Mouse (Mus musculus): ENCODE data around the gene Gfy.
"Not testable (repeated sequence)": the region's sequence is repeated elsewhere in the genome, so short reads cannot be mapped to it uniquely, and the experiment has no call there.

The Gfy gene

DNA sequence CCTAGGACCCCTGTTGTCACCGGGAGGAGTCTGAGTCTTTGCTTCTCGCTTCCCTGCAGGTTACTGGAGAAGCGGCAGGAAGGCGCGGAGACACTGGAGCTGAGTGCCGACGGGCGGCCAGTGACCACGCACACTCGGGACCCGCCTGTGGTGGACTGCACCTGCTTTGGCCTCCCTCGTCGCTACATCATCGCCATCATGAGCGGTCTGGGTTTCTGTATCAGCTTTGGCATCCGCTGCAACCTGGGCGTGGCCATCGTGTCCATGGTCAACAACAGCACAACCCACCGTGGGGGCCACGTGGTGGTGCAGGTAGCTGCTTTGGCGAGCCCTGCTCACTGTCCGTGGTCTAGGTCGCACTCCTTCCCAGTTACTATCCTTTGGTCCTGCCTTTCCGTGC lies 10.7 kb downstream of the Gfy start:
- no peak for DNase-seq (ENCODE audit: low read depth, low spot score)

DNA sequence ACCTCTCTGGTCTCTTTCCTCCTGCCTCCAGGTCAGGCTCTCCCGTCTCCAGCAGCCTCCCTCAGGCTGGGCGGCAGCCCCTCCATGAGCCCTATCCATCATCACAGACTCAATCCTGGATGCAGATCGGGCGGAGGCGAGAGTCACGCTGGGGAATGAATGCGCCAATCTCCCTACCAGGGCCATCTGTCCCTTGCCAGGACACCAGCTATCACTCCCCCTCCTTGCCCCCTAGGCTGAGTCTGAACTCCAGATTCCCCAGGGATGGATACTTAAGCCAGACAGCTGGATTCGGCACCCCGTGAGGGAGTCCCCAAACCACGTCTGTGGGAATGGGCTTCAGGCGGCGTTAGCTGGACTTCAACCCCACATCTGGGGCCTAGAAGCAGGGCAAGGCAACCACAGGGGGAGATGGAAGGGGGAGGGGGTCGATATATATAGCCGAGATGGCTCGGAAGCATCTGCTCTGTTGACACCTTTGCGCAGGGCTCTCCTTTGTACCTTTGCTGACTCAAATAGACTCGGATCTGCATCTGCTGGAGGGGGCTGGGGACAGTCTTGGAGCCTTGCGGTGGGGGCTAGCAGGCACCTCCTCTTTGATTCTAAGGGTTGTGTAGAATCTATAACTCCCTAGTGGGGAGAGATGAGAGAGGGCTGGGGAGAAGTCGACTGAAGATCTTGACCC lies 11.5 kb downstream of the Gfy start:
- no peak for DNase-seq (ENCODE audit: low read depth, low spot score)

DNA sequence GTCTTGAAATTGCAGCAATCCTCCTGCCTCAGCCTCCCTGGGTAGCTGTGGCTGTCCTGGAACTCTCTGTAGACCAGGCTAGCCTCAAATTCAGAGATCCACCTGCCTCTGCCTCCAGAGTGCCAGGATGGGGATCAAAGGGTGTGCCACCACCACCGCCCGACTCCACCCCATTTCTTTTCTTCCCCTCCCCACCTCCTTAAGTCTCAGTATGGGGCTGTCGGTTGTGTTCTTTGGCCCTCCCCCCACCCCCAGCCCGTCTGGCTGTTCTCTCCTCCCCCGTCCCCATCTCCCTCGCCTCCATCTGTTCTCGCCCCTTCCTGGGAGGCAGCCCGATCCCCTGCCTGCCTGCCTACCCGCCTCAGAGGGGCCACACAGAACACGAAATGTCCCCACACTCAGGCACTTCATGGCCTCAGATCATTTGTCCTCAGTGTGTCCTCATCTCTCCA lies 12.4 kb downstream of the Gfy start:
- DNase-seq (ENCODE audit: low read depth, low spot score): no peak

DNA sequence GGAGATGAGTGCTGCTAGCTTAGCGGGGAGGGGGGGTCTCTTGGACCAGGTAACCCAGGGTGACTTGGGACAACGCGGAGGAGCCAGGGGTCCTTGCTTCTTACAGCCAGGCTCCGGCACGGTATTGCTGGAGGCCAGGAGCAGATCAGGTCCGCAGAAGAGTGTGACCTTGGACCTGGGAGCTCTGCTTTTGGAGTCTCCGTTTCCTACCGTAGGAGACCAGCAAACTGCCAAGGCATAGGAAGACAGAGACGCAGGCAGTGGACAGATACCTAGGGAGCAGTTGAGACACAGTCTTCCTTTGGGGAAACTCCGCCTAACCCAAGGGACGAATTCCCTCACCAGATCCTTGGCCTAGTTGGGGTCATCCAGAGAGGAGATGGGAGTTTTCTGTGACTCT lies 13.7 kb downstream of the Gfy start:
- no peak for DNase-seq (ENCODE audit: low read depth, low spot score)

DNA sequence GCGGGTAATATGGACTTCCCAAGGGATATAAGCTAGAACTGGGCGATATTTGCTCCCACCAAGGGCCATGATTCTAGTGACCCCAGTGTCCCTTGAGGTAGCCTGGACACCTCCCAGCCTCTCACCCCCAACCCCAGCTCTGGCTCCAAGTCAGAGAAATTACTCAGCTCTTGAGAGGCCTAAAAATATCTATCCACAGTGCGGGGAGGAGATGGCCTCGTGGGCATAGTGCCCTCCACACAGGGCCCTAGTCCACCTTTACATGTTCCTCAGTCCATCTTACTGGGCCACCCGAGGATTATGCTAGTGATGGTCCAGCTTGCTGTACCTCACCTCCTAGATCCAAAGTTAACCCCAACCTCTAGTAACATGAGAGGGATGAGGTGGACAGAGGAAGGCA lies 14.5 kb downstream of the Gfy start:
- no peak for DNase-seq (ENCODE audit: low read depth, low spot score)

DNA sequence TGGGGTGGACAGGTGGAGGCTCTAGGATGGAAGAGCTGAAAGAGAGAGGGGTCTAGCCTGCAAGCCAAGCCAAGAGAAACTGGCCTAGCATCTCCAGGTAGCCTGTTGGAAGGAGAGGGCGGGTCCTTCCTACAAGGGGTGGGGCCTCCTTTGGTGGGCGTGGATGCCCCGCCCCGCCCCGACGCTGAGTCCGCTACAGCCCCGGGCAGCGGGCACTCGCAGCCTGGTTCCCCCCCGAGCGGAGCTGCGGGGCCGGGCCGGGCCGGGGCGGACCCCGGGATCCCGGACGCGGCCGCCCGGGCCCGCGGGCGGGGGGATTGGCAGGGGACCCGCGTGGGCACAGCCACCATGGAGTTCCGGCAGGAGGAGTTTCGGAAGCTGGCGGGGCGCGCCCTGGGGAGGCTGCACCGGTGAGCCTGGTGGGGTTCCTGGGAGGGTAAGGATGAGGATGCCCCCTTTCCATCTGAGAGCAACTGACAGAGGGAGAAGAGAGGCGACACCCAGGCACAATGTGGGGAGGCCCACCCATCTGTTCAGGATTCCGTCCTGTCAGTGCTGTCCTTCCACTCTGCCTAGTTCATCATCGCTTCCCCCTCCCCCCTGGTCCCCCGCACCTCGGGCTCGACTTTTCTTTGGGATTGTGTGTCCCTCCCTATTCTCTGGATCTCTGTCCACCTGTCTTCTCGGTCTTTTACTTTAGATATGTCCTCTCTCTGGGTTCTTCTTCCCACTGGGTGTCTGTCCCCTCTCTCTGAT lies 15.5 kb downstream of the Gfy start, which contains the start of gene Slc17a7:
Gene Slc17a7 (plus strand): TSS at position 215 of the 756 bp plus-strand sequence.
- DNase-seq (ENCODE audit: low read depth, low spot score): no peak

DNA sequence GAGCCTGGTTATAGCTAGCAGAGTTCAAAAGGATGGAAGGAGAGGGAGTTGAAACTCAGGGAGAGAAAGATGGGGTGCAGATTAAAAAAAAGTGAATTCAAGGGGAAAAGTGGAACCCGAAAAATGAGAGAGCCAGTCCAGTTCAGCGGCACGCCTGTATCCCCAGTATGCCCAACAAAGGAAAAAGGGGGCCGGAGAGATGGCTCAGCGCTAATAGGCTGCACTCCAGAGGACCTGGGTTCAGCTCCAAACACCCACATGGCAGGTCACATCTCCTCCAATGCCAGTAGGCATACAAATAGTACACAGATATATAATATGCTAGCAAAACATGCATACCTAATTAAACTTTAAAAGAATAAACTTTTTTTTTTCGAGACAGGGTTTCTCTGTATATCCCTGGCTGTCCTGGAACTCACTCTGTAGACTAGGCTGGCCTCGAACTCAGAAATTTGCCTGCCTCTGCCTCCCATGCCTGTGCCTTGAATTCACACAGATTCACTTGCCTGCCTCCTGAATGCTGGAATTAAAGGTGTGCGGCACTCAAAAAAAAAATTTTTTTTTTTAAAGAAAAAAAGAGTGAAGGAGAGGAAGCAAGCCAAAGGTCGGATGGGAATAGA lies 16.3 kb downstream of the Gfy start:
- no peak for DNase-seq (ENCODE audit: low read depth, low spot score)

DNA sequence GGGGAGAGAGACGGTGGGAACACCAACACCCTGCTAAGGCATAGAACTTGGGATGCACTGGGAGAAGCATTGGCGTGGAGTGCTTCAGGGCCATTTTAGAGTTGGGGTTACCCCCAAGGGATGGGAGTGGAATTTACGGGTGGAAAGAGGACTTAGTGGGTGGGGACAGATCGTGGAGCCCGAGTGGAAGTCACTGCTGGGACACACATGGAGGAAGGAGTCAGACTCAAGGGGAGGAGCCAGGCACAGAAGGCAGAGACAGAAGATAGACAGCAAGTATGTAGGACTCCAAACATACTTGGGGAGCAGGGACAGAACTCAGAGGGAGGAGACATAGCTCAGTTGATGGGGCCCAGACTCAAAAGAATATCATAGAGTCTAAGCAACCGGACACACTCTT lies 16.8 kb downstream of the Gfy start:
- no peak for DNase-seq (ENCODE audit: low read depth, low spot score)

DNA sequence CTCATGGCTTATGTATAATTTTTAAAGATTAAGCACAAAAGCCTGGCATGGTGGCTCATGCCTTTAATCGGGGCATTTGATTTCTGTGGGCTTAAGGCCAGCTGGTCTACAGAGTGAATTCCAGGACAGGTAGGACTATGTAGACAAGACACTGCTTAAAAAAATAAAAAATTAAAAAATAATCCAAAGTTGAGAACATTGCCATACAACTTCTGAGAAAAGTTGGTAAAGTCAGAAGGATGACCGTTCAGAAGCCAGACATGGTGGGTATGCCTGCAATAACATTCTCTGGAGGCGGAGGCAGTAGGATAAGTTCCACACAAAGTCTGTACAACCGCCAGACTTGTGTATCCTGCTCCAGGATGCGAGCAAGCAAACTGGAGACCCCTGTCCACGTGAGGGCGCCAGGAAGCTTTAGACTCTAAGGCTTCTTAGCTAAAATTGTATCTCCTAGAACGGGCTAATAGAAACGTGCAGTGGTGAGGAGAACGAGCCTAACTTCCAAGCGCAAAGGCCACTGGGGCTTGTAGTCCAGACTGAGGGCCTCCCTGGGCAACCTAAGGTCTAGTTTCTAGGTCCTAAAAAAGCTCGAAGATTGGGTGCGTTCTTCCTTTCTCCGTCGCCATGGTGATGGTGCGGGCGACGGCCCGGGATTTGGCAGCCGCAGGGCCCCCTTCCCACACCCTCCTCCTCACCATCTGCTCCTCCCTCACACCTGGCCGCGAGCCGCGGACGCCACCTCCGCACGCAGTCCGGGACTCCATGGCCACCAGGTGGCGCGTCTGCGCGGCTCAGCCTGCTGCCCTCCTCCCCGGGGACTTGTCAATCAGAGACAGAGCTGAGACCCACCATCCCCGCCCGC lies 17.5 kb downstream of the Gfy start:
- peak; percentile 90 for DNase-seq (ENCODE audit: low read depth, low spot score)

DNA sequence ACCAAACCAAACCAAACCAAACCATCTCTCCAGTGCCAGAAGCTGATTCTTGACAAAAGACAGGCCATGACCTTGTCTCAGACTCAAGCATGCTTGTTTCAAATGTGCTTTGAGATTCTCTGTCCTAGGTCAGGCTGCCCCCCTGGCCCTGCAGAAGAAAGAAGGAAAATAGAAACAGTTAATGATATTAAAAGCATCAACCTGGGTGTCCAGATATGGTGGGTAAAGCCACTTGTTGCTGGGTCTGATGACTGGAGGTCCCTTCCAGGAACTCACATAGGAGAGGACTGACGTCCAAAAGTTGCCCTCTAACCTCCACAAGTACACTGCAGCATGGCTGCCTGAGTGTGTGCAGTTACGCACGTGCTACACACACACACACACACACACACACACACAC lies 18.5 kb downstream of the Gfy start:
- DNase-seq (ENCODE audit: low read depth, low spot score): no peak

DNA sequence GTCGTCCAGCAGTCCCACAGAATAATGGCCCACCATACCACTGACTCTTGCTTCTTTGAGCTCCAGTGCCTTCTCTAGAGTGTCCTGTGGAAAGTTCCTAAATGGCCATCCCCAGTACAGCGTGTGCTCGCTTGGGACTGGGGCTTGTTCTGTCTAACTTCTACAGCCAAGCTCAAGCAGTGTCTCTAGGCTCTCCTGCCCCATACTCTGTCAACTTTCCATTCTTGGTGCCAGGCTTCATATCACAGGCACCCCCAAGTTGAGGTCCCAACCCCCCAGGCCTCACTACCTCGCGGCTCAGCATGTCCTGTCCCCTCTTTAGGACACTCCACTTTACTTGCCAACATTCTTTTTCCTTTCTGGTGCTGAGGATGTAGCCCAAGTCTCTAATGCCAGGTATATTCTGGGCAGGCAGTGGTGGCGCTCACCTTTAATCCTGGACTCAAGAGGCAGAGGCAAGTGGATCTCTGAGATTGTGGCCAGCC lies 19.0 kb downstream of the Gfy start:
- DNase-seq (ENCODE audit: low read depth, low spot score): no peak

DNA sequence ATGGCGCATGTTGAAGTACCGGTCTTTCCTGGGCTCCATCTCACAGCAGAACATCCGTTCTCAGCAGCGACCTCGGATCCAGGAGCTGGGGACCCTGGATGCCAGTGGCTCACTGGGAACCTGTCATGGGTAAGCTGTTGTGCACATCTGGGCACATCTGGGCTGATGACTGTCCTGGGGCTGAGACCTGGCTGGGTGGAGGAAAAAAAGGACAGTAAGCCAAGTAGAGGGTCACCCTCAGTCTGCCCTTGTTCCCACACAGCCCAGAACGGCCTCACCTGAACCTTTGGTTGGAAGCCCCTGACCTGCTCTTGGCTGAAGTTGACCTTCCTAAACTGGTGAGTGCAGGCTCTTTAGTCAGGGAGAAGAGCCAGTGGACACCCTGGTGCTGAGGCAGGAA lies 20.4 kb downstream of the Gfy start:
- DNase-seq (ENCODE audit: low read depth, low spot score): no peak

DNA sequence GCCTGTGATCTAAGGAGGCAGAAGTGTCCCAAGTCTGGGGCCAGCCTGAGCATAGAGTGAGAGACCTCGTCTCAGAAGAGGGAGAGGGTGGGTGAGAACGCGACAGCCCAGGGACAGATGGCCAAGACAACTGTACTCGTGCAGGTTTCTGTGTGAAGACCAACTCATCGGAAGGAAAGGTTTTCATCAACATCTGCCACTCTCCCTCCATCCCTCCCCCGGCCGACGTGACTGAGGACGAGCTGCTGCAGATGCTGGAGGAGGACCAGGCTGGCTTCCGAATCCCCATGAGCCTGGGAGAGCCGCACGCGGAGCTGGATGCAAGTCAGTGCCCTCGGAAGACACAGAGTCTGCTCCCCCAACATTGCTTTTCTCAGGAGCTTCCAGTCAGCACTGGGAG lies 21.9 kb downstream of the Gfy start:
- no peak for DNase-seq (ENCODE audit: low read depth, low spot score)

DNA sequence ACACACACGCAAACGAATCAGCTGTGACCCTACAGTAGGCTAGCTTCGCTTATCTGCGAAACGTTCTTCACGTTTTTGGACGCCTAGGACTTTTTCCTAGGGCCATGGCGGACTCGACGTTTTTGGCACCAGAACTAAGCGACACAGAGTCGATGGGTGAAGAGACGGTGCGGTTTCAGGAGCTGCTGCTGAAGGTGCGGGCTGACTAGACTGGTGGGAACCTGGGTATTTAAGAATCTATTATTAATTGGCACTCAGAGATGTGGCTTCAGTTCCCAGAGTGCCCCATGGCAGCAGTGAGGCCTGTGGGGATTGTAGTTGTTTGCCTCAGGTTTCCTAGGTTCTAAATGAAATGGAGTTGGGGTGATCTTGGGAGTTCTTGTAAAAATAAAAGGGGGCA lies 23.2 kb downstream of the Gfy start:
- DNase-seq (ENCODE audit: low read depth, low spot score): no peak

DNA sequence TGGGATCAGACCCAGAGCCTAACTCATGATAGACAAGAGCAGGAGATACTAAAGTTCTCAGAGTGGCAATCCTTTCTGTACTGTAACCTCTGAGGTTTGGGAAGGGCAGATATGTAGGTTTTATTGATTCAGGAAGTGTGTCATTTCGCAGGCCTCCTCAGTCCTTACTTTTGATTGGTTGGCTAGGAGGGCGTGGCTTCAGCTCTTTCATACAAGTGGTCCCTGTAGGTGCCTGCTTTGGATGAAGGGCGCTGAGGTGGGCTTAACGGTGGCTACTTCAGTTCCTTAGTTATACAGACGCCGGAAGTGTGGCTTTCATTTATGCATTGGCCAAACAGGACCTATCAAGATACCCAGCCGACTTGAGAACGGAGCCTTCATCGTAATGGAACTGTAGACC lies 23.8 kb downstream of the Gfy start:
- no peak for DNase-seq (ENCODE audit: low read depth, low spot score)

DNA sequence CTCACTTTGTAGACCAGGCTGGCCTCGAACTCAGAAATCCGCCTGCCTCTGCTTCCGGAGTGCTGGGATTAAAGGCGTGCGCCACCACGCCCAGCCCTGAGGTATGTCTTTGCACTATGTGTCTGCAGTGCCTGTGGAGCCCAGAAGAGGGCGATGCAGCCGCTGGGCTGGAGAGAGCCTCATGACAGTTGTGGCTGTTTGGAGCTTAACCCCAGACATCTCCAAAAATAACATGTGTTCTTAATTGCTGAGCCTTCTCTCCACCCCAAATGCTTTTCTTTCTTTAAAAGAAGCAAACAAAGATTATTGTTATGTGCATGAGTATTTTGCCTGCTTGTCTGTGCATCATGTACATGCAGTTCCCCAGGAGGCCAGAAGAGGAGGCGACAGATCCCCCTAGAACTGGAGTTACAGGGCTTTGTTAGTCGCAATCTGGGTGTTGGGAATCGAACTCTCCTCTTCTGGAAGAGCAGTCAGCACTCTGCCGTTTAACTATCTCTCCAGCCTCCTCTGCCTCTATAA lies 24.3 kb downstream of the Gfy start:
- DNase-seq (ENCODE audit: low read depth, low spot score): no peak

DNA sequence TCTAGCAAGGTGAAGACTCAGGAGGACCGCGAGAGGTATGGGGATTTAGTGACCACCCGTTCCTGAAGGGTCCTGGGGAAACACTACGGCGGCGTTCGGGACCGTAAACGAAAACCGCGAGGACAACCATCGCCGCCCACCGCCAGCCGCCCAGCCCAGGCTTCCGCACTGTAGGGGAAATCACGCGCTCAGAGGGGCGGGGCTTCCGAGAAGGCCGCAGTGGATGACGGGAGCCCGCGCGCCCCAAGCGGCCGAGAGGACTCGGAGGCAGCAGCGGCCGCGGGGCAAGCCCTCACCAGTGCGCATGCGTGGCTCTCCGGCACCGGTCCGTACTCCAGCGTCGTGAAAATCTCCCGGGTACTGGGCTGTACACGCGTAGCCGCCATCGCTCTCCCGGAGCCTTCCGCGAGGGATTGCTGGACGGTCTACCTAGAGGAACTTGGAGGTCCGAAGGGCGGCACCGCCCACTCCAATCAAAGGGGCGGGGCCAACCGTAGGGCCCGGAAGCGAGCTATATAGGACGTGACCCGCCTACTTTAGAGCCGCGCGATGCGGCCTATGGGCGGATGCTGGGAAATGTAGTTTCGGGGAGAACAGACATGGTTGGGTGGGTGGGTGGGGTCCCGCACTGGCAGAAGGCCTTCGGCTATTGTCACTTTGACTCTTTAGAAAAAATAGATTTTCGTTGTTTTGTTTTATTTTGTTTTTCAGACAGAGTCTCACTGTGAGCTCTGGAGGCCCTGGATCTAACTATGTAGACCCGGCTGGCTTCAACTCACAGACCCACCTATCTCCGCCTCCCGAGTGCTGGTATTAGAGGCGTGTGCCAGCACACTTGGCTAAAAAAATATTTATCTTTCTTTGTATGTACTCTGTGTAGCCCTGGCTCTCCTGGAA lies 25.0 kb downstream of the Gfy start, which contains the start of the genes Pih1d1 and Aldh16a1:
Gene Pih1d1 (plus strand): TSS at position 208 of the 897 bp plus-strand sequence.
Gene Aldh16a1 (minus strand): TSS at position 489 of the 897 bp plus-strand sequence.
- DNase-seq (ENCODE audit: low read depth, low spot score): peak; percentile 90

DNA sequence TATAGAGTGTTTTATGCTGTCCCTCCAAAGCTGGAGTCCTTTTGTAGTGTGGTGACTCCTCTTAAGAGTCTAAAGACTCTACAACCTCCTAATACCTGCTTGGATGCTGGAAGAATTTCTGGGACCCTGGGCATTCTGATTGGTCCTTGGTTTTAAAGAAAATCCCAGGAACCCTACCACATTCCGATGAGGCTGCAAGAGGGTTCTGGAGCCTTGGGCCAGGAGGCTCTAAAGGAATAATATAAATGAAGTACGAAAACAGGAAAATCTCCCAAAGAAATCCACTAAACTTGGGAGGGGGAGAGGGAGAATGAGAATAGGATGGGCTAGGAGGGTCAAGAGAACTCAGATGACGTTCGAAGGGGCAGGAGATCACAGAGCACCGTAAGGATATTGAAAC lies 25.8 kb downstream of the Gfy start:
- no peak for DNase-seq (ENCODE audit: low read depth, low spot score)

DNA sequence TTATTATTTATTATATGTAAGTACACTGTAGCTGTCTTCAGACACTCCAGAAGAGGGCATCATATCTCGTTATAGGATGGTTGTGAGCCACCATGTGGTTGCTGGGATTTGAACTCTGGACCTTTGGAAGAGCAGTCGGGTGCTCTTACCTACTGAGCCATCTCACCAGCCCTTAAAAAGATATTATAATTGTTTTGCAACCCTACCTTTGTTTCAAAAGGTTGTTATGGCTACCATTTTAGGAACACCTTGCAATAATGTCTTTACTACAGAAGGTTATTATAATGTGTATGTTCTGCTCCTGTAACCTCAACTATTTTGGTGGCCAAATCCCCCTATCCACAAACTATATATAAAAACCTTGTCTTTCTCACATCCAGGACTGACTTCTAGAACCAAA lies 26.3 kb downstream of the Gfy start:
- DNase-seq (ENCODE audit: low read depth, low spot score): not testable (repeated sequence)

DNA sequence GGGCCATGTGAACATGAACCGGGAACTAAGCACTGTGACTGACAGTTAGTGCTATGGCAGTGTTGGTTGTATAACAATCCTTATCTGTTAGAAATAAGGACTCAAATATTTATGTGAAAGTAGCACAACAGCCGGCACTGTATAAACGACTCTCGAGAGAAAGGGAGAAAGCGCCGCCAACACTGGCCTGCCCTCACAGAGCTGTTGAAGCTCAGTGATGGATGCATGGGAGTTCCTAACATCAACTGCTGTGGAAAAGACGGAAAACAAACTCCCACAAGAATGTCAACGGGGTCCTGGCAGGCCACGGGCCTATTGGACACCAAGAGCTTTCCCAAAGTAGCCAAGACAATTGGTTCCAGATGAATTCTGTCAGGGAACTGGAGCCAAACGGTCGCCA lies 28.1 kb downstream of the Gfy start:
- no peak for DNase-seq (ENCODE audit: low read depth, low spot score)

Data from brain, embryonic 18.5 days (tissue).